Mouse (Mus musculus): ENCODE measurements around the gene Ice2. TPM values are rescaled to one million over a fixed set of nuclear protein-coding genes. Genes with fewer than 3 reads are reported as not detected.

Ice2 gene
- total and polyA plus RNA-seq, 3 experiments, result 11.6 to 14.6 TPM; not detected in 1

- no peaks in the 10 kb centered on the region for H3K36me3 ChIP-seq (ENCODE audit: control insufficient read depth in 1 of 2, insufficient read depth in 2 of 2, low read length in 2 of 2)
- H3K79me2 ChIP-seq (ENCODE audit: control insufficient read depth, insufficient read depth, low read length, poor library complexity), result no peaks in the 10 kb centered on the region
- DNase-seq (ENCODE audit: low read depth, low spot score), result no peak
Measured at GRCm38 (mm10) chr9:69361951-69362445, 35.7 kb upstream of the Ice2 start.

GRCm38 (mm10) chr9:69362766-69363165, 34.9 kb upstream of the Ice2 start:
- Histone ChIP-seq H3K9me3 (replicated peaks; ENCODE audit: insufficient read depth, low read length) (no peaks in the 10 kb centered on the region), H3K27ac (ENCODE audit: control insufficient read depth, low read depth, low read length) (no peak overlapping the region), H3K36me3 (ENCODE audit: control insufficient read depth in 1 of 2, insufficient read depth in 2 of 2, low read length in 2 of 2) (no peaks in the 10 kb centered on the region), H3K9ac (ENCODE audit: control insufficient read depth, low read depth, low read length, poor library complexity, severe bottlenecking) (no peak overlapping the region), H3K4me3 (ENCODE audit: control insufficient read depth in 1 of 2, insufficient read depth in 1 of 2, low read depth in 2 of 2, low read length in 2 of 2) (no peak overlapping the region), H3K79me2 (ENCODE audit: control insufficient read depth, insufficient read depth, low read length, poor library complexity) (no peaks in the 10 kb centered on the region), H3K27me3 (ENCODE audit: control insufficient read depth in 1 of 2, insufficient read depth in 2 of 2, low read length in 2 of 2) (no peaks in the 10 kb centered on the region; a peak in 1 of 4 replicates), H3K4me1 (ENCODE audit: control insufficient read depth in 1 of 2, insufficient read depth in 2 of 2, low read length in 2 of 2) (no peaks in the 10 kb centered on the region)
- no peak for DNase-seq (ENCODE audit: low read depth, low spot score)
- TF ChIP-seq NELFE (IDR thresholded peaks at IDR 0.05; ENCODE audit: low read depth, low read length) (no peak), MYC (IDR thresholded peaks at IDR 0.05; ENCODE audit: low read depth, low read length) (no peak), USF2 (IDR thresholded peaks at IDR 0.05; ENCODE audit: borderline replicate concordance in 1 of 2, insufficient read depth in 1 of 2, low read depth in 1 of 2, low read length in 2 of 2) (no peak), USF1 (IDR thresholded peaks at IDR 0.05; ENCODE audit: low read depth, low read length) (no peak), JUND (IDR thresholded peaks at IDR 0.05; ENCODE audit: low read depth, low read length) (no peak), POLR2AphosphoS2 (IDR thresholded peaks at IDR 0.05; ENCODE audit: low read length) (no peak), UBTF (IDR thresholded peaks at IDR 0.05; ENCODE audit: borderline replicate concordance, insufficient read depth, low read depth, low read length) (no peak), TBP (IDR thresholded peaks at IDR 0.05; ENCODE audit: low read depth, low read length) (no peak), KAT2A (conservative IDR thresholded peaks at IDR 0.05; ENCODE audit: low read depth, low read length) (no peak), SMC3 (IDR thresholded peaks at IDR 0.05; ENCODE audit: low read depth, low read length) (no peak), GABPA (IDR thresholded peaks at IDR 0.05; ENCODE audit: low read depth, low read length) (no peak), ZKSCAN1 (IDR thresholded peaks at IDR 0.05; ENCODE audit: low read depth, low read length) (no peak)

More at GRCm38 (mm10) chr9:69361951-69362445, 35.7 kb upstream of the Ice2 start:
- TF ChIP-seq SMC3 (IDR thresholded peaks at IDR 0.05; ENCODE audit: low read depth, low read length) (no peak), POLR2AphosphoS5 (IDR thresholded peaks at IDR 0.05; ENCODE audit: borderline replicate concordance, low read depth, low read length) (no peak), E2F4 (IDR thresholded peaks at IDR 0.05; ENCODE audit: borderline replicate concordance, low read depth, low read length) (no peak), ZC3H11A (IDR thresholded peaks at IDR 0.05; ENCODE audit: low read depth, low read length) (no peak), KAT2A (conservative IDR thresholded peaks at IDR 0.05; ENCODE audit: low read depth, low read length) (no peak), MYB (IDR thresholded peaks at IDR 0.05; ENCODE audit: low read depth, low read length) (no peak), RAD21 (IDR thresholded peaks at IDR 0.05; ENCODE audit: low read depth, low read length) (no peak), ETS1 (IDR thresholded peaks at IDR 0.05; ENCODE audit: low read depth, low read length) (no peak)
- Histone ChIP-seq H3K4me1 (ENCODE audit: control insufficient read depth in 1 of 2, insufficient read depth in 2 of 2, low read length in 2 of 2) (no peaks in the 10 kb centered on the region), H3K27ac (ENCODE audit: control insufficient read depth, low read depth, low read length) (no peak overlapping the region), H3K9ac (ENCODE audit: control insufficient read depth, low read depth, low read length, poor library complexity, severe bottlenecking) (no peak overlapping the region), H3K27me3 (ENCODE audit: control insufficient read depth in 1 of 2, insufficient read depth in 2 of 2, low read length in 2 of 2) (no peaks in the 10 kb centered on the region; a peak in 1 of 4 replicates), H3K9me3 (replicated peaks; ENCODE audit: insufficient read depth, low read length) (no peaks in the 10 kb centered on the region), H3K4me3 (ENCODE audit: control insufficient read depth in 1 of 2, insufficient read depth in 1 of 2, low read depth in 2 of 2, low read length in 2 of 2) (no peak overlapping the region)

Data from MEL (cell line).